Comparison of ENCODE assay signal across 8 mouse cellular contexts in genomic region chr2:127482533-127482911, GRCm38 (mm10). TPM values are rescaled to one million over a fixed set of nuclear protein-coding genes. Genes with fewer than 3 reads are reported as not detected.
DNase-seq lines count a peak whose midpoint lies in the region; ATAC-seq and TF ChIP-seq lines count a peak whose summit lies in the region.

No protein-coding gene starts in this region.

- H3K79me2 ChIP-seq in myocyte (ENCODE audit: control insufficient read depth, insufficient read depth): no peaks in the 10 kb centered on the region

- H3K36me3 ChIP-seq in hindbrain, embryonic 16.5 days (ENCODE audit: control insufficient read depth, insufficient read depth, low read length): no peaks in the 10 kb centered on the region
- H3K36me3 ChIP-seq in liver, embryonic 12.5 days: no peaks in the 10 kb centered on the region
- no peaks in the 10 kb centered on the region for H3K36me3 ChIP-seq in myocyte (ENCODE audit: control insufficient read depth, insufficient read depth)

- peak overlapping the region; percentile 51 for H3K9ac ChIP-seq in hindbrain, embryonic 16.5 days (ENCODE audit: low read depth, low read length)
- H3K9ac ChIP-seq in liver, embryonic 12.5 days: no peak overlapping the region

- TF ChIP-seq POLR2A in myocyte (IDR thresholded peaks at IDR 0.05; ENCODE audit: insufficient read length, low read depth): no peak

- H3K4me3 ChIP-seq in brown adipose tissue, adult 24 weeks (ENCODE audit: insufficient read depth, low read depth, low read length): peak overlapping the region; percentile 56
- peak overlapping the region; percentile 41 for H3K4me3 ChIP-seq in hindbrain, embryonic 16.5 days (ENCODE audit: low read length)
- H3K4me3 ChIP-seq in liver, embryonic 12.5 days: peak overlapping the region; percentile 41
- H3K4me3 ChIP-seq in myocyte: peak overlapping the region; percentile 16

- H3K4me2 ChIP-seq in hindbrain, embryonic 16.5 days (ENCODE audit: low read length): peak overlapping the region; percentile 80
- peak overlapping the region; percentile 64 for H3K4me2 ChIP-seq in liver, embryonic 12.5 days
- peak overlapping the region; percentile 95 for H3K4me2 ChIP-seq in myocyte (ENCODE audit: low read depth)

- H3ac ChIP-seq in myocyte (ENCODE audit: control insufficient read depth, insufficient read length): no peak overlapping the region

- ATAC-seq in hindbrain, embryonic 16.5 days: peak; percentile 82
- ATAC-seq in liver, embryonic 12.5 days: peak; percentile 50

- under 1% methylated on average over 20 of the region's 21 CpGs for WGBS in hindbrain, embryonic 16.5 days
- WGBS in liver, embryonic 12.5 days (ENCODE audit: insufficient replicate concordance): 0% methylated on average over 21 of the region's 21 CpGs

- intact Hi-C loops in gastrocnemius, postnatal 14 days (cut with DNase I; ENCODE audit: low total_unique reads): no loop called here

- H3K9me3 ChIP-seq in hindbrain, embryonic 16.5 days (ENCODE audit: control insufficient read depth, low read length): no peaks in the 10 kb centered on the region
- H3K9me3 ChIP-seq in liver, embryonic 12.5 days (replicated peaks): no peaks in the 10 kb centered on the region

- peak; percentile 53 to 72 for DNase-seq in cerebellum, postnatal 10 days
- DNase-seq in cerebellum, adult 9-11 months: no peak
- DNase-seq in gastrocnemius, postnatal 14 days: peak; percentile 74
- peak; percentile 56 to 79 for DNase-seq in urinary bladder, postnatal 36 days (ENCODE audit: low spot score in 2 of 2)

- H3K27me3 ChIP-seq in hindbrain, embryonic 16.5 days (replicated peaks; ENCODE audit: control insufficient read depth, insufficient read depth, low read length): peaks cover 45% of the 10 kb centered on the region
- peaks cover 89% of the 10 kb centered on the region for H3K27me3 ChIP-seq in liver, embryonic 12.5 days (replicated peaks)
- peaks cover 35% of the 10 kb centered on the region for H3K27me3 ChIP-seq in myocyte (ENCODE audit: control insufficient read depth, insufficient read depth, insufficient read length)

- H3K27ac ChIP-seq in brown adipose tissue, adult 24 weeks (replicated peaks; ENCODE audit: low read depth, low read length): no peak overlapping the region
- no peak overlapping the region for H3K27ac ChIP-seq in hindbrain, embryonic 16.5 days (ENCODE audit: low read depth, low read length)
- H3K27ac ChIP-seq in liver, embryonic 12.5 days: no peak overlapping the region

- H3K4me1 ChIP-seq in brown adipose tissue, adult 24 weeks (ENCODE audit: control insufficient read depth, insufficient read depth, insufficient read length, low read length): no peaks in the 10 kb centered on the region
- peaks cover 22% of the 10 kb centered on the region for H3K4me1 ChIP-seq in hindbrain, embryonic 16.5 days (ENCODE audit: control insufficient read depth, insufficient read depth, low read depth, low read length)
- H3K4me1 ChIP-seq in liver, embryonic 12.5 days: 0 out of 2 replicates have a peak, but pooled peaks cover 15% of the 10 kb centered on the region

TF ChIP-seq in myocyte, 11 proteins besides CTCF, POLR2A, EP300 and RAD21:
- TF ChIP-seq TCF12 (IDR thresholded peaks at IDR 0.05; ENCODE audit: insufficient read depth, poor library complexity, severe bottlenecking): no peak
- TF ChIP-seq POLR2AphosphoS2 (IDR thresholded peaks at IDR 0.05; ENCODE audit: insufficient read length, low read depth): no peak
- no peak for TF ChIP-seq MYOD1 (IDR thresholded peaks at IDR 0.05; ENCODE audit: control insufficient read depth in 1 of 3, insufficient read length in 2 of 3, low read depth in 2 of 3)
- TF ChIP-seq REST (IDR thresholded peaks at IDR 0.05; ENCODE audit: insufficient read depth, insufficient read length): no peak
- no peak for TF ChIP-seq E2F4 (IDR thresholded peaks at IDR 0.05; ENCODE audit: insufficient read depth)
- no peak for TF ChIP-seq CEBPB (IDR thresholded peaks at IDR 0.05; ENCODE audit: insufficient read depth, poor library complexity, severe bottlenecking)
- TF ChIP-seq MYOG (IDR thresholded peaks at IDR 0.05; ENCODE audit: control insufficient read depth in 1 of 3, insufficient read depth in 1 of 3, insufficient read length in 2 of 3, low read depth in 2 of 3): no peak
- no peak for TF ChIP-seq TCF3 (IDR thresholded peaks at IDR 0.05; ENCODE audit: insufficient read length, low read depth)
- no peak for TF ChIP-seq MAX (IDR thresholded peaks at IDR 0.05; ENCODE audit: low read depth)
TF ChIP-seq in myocyte: peak in this region for 0.

RNA-seq across cellular contexts. Expression of gene Fahd2a, which starts 38.2 kb away (rescaled TPM):
- 103 and 106 TPM in 2 replicates for polyA plus RNA-seq in brown adipose tissue, adult 24 weeks (2012; ENCODE audit: insufficient read depth, insufficient read length, missing spikeins)
- 10 to 100 TPM; 14.5 to 17.5 TPM for total RNA-seq in gastrocnemius, postnatal 14 days (2021)
- 31.4 and 32.9 TPM in 2 replicates for polyA plus RNA-seq in hindbrain, embryonic 16.5 days (2015; fragmentation: Nextera tagmentation; extraction: Ambion mirVana)
- polyA plus RNA-seq in liver, embryonic 12.5 days (2016; fragmentation: Nextera tagmentation; extraction: Ambion mirVana): 17.2 and 17.5 TPM in 2 replicates
- 5.9 TPM for polyA plus RNA-seq in myocyte (2012; fragmentation: generic; extraction: Trizol)

RNA-seq across cellular contexts. Expression of gene Kcnip3, which starts 39.4 kb away (rescaled TPM):
- polyA plus RNA-seq in brown adipose tissue, adult 24 weeks (2012; ENCODE audit: insufficient read depth, insufficient read length, missing spikeins): 0.63 TPM in 1 of 2 replicates, not detected in the other
- under 1 TPM; 0.53 to 0.86 TPM for total RNA-seq in gastrocnemius, postnatal 14 days (2021)
- polyA plus RNA-seq in hindbrain, embryonic 16.5 days (2015; fragmentation: Nextera tagmentation; extraction: Ambion mirVana): 15.4 and 20.0 TPM in 2 replicates
- polyA plus RNA-seq in liver, embryonic 12.5 days (2016; fragmentation: Nextera tagmentation; extraction: Ambion mirVana): 0.70 and 0.72 TPM in 2 replicates
- 0.28 TPM for polyA plus RNA-seq in myocyte (2012; fragmentation: generic; extraction: Trizol)

RNA-seq across cellular contexts. Expression of gene Gpat2, which starts 57.5 kb away (rescaled TPM):
- polyA plus RNA-seq in brown adipose tissue, adult 24 weeks (2012; ENCODE audit: insufficient read depth, insufficient read length, missing spikeins): not detected in 2 replicates
- total RNA-seq in gastrocnemius, postnatal 14 days (2021): not detected
- 0.25 and 0.28 TPM in 2 replicates for polyA plus RNA-seq in hindbrain, embryonic 16.5 days (2015; fragmentation: Nextera tagmentation; extraction: Ambion mirVana)
- polyA plus RNA-seq in liver, embryonic 12.5 days (2016; fragmentation: Nextera tagmentation; extraction: Ambion mirVana): 0.37 and 0.49 TPM in 2 replicates
- polyA plus RNA-seq in myocyte (2012; fragmentation: generic; extraction: Trizol): not detected

RNA-seq across cellular contexts. Expression of gene Prom2, which starts 58.7 kb away (rescaled TPM):
- polyA plus RNA-seq in brown adipose tissue, adult 24 weeks (2012; ENCODE audit: insufficient read depth, insufficient read length, missing spikeins): not detected in 2 replicates
- total RNA-seq in gastrocnemius, postnatal 14 days (2021): not detected
- polyA plus RNA-seq in hindbrain, embryonic 16.5 days (2015; fragmentation: Nextera tagmentation; extraction: Ambion mirVana): 0.05 and 0.06 TPM in 2 replicates
- not detected in 2 replicates for polyA plus RNA-seq in liver, embryonic 12.5 days (2016; fragmentation: Nextera tagmentation; extraction: Ambion mirVana)
- polyA plus RNA-seq in myocyte (2012; fragmentation: generic; extraction: Trizol): not detected
